Mouse (Mus musculus) kidney, adult 2 months (tissue): ENCODE measurements around the gene Sirt1. TPM values are rescaled to one million over a fixed set of nuclear protein-coding genes. Genes with fewer than 3 reads are reported as not detected.
"Not testable (repeated sequence)": the region's sequence is repeated elsewhere in the genome, so short reads cannot be mapped to it uniquely, and the experiment has no call there.

Experiments used
- DNase-seq: peaks from one replicate; pipeline ENCODE4 v3.0.0; 2021
- H3K27ac ChIP-seq: fragments of 200-500 bp; 2 replicates; pipeline ENCODE4 v1.5.1; 2012; ENCODE audit warnings: low read depth, low read length, control low read depth, inconsistent platforms; ENCODE audit not compliant: insufficient read depth
- H3K27me3 ChIP-seq: fragments of 200-500 bp; replicated peaks from 2 replicates; pipeline ENCODE4 v1.6.1; 2012; ENCODE audit warnings: mild to moderate bottlenecking, moderate library complexity, low read length, inconsistent platforms; ENCODE audit not compliant: control insufficient read depth, insufficient read depth
- H3K36me3 ChIP-seq: fragments of 200-500 bp; 2 replicates; pipeline ENCODE4 v1.6.1; 2012; ENCODE audit warnings: mild to moderate bottlenecking, moderate library complexity, low read length, inconsistent platforms; ENCODE audit not compliant: control insufficient read depth, insufficient read depth
- H3K4me1 ChIP-seq: fragments of 200-500 bp; 2 replicates; pipeline ENCODE4 v1.6.1; 2011; ENCODE audit warnings: low read length; ENCODE audit not compliant: control insufficient read depth, insufficient read depth
- H3K4me3 ChIP-seq: fragments of 200-500 bp; 2 replicates; pipeline ENCODE4 v1.5.1; 2011; ENCODE audit warnings: mild to moderate bottlenecking, low read depth, low read length, control low read depth; ENCODE audit not compliant: insufficient read depth
- CTCF ChIP-seq: fragments of 200-500 bp; conservative IDR thresholded peaks from 2 replicates; pipeline ENCODE4 v1.5.1; 2011; ENCODE audit warnings: low read depth, mild to moderate bottlenecking, control low read depth, low read length, moderate library complexity, mixed read lengths; ENCODE audit not compliant: insufficient read depth, insufficient read length
- POLR2A ChIP-seq: fragments of 200-500 bp; IDR thresholded peaks from one replicate; pipeline ENCODE4 v1.6.1; 2011; ENCODE audit warnings: low read depth, low read length, control low read depth
- WGBS: fragments of 180-500 bp; shearing (Covaris S2); methylation state at CpG from one replicate; pipeline ENCODE4 v1.1.7; 2018; 5-methylcytosine and 5-hydroxymethylcytosine counted together
- polyA plus RNA-seq: library from polyadenylated mRNA; depleted of rRNA; stranded (reverse); fragments of >200 nt; gene quantifications from 2 replicates; pipeline ENCODE4 v1.2.3, GENCODE M21; 2012

The Sirt1 gene
- polyA plus RNA-seq, 1 experiment, result 4.6 TPM

DNA sequence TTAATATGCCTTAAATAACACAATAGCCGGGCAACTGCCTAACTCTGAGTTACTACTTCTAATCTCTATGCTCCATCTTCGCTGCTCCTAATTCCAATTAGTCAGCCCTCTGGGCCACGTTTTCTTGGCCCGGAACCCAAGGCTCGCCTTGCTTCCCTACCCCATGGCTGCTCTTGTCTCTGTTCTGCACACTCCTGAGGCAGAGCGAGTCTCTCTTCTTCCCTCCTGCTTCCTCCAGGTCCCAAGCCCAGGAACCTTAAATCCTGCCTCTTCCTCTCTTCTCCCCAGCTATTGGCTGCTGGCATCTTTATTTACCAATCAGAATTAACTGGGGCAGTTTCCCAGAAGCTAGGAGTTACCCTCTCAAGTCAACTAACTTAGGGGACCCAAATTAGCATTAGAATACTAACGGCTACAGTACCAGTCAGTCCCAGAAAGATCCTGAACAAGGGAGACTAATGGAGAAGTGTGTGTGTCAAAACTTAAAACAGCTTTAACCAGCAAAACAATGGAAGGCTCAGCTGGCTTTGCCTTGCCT, 15.5 kb downstream of the Sirt1 start:
- Histone ChIP-seq H3K27ac (no peak overlapping the region), H3K27me3 (no peaks in the 10 kb centered on the region), H3K4me3 (no peak overlapping the region), H3K36me3 (no peaks in the 10 kb centered on the region), H3K4me1 (no peaks in the 10 kb centered on the region)
- DNase-seq, result no peak
- 64% methylated on average over 7 of the region's 7 CpGs for WGBS
- TF ChIP-seq POLR2A, result no peak
- TF ChIP-seq CTCF, result no peak

DNA sequence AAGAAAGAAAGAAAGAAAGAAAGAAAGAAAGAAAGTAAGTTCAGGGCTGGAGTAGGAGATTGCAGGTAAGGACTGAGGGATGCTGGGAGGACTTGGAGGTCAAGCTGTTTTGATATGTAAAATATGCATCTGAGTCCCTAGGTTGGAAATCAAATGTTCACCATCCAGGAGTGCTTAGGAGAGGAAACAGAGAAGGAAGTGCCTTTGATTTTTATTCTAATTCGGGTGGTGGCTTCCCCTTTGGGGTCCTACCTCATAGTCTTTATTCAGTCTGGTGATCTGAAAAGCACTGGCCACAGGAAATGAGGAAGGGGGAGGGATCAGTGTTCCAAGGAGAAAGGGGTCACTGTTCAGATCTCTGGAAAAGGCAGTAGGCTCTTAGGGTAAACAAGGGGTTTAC, 21.0 kb downstream of the Sirt1 start:
- no peak overlapping the region for H3K27ac ChIP-seq
- TF ChIP-seq CTCF (no peak), POLR2A (no peak)
- DNase-seq, result no peak
- 66% methylated on average over 1 of the region's 1 CpGs for WGBS
- no peaks in the 10 kb centered on the region for H3K27me3 ChIP-seq
- H3K36me3 ChIP-seq, result no peaks in the 10 kb centered on the region
- H3K4me1 ChIP-seq, result no peaks in the 10 kb centered on the region
- H3K4me3 ChIP-seq, result no peak overlapping the region

DNA sequence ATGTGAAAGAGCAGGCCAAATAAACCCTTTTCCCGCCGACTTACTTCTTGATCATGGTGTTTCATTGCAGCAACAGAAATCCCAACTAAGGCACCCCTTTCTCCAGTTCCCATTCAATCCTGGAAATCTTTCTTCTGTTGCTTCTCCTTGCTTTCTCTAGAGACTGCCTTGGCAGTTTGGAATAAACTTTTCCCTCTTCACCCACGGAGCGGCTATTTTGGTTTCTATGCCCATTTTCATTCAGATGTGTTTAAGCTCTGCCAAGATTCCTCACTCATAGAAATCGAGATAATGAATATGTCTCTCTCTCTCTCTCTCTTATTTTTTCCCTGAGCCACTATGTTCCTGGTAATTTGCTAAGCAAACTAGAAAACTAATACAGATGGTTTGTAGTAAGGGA, 29.4 kb downstream of the Sirt1 start:
- 80% methylated on average over 5 of the region's 5 CpGs for WGBS
- no peaks in the 10 kb centered on the region for H3K36me3 ChIP-seq
- H3K27me3 ChIP-seq, result no peaks in the 10 kb centered on the region
- H3K27ac ChIP-seq, result no peak overlapping the region
- TF ChIP-seq CTCF (no peak), POLR2A (no peak)
- H3K4me1 ChIP-seq, result no peaks in the 10 kb centered on the region
- H3K4me3 ChIP-seq, result no peak overlapping the region
- DNase-seq, result no peak

GRCm38 (mm10) chr10:63351099-63351498, 30.4 kb downstream of the Sirt1 start:
- not testable (repeated sequence) for H3K36me3 ChIP-seq, H3K27ac ChIP-seq, H3K4me1 ChIP-seq, H3K4me3 ChIP-seq, H3K27me3 ChIP-seq, DNase-seq
- 80% methylated on average over 7 of the region's 7 CpGs for WGBS

- TF ChIP-seq CTCF (no peak), POLR2A (no peak)
- WGBS, result 83% methylated on average over 7 of the region's 7 CpGs
- no peaks in the 10 kb centered on the region for H3K36me3 ChIP-seq
- no peak for DNase-seq
- no peak overlapping the region for H3K4me3 ChIP-seq
- H3K27me3 ChIP-seq, result no peaks in the 10 kb centered on the region
- no peaks in the 10 kb centered on the region for H3K4me1 ChIP-seq
- H3K27ac ChIP-seq, result no peak overlapping the region
These were observed 30.8 kb downstream of the Sirt1 start for GRCm38 (mm10) chr10:63350666-63351065.

DNA sequence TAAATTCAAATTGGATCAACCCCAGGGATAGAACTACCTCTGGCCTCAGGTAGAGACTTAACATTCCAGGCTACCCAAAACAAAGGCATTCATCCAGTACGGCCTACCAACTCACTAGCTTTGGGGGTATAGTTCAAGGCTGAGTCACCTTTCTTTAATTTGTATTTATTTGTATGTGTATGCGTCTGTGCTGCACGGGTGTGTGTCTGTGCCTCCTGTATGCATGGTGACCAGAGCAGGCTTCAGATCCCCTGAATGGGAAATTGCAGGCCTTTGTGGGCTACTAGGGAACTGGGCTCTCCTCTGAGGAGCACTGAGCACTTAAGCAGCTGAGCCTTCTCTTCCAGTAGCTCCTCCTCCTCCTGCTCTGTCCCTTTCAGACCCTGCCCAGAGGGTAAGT, 33.2 kb downstream of the Sirt1 start:
- no peaks in the 10 kb centered on the region for H3K36me3 ChIP-seq
- H3K27ac ChIP-seq, result no peak overlapping the region
- no peaks in the 10 kb centered on the region for H3K27me3 ChIP-seq
- no peaks in the 10 kb centered on the region for H3K4me1 ChIP-seq
- H3K4me3 ChIP-seq, result no peak overlapping the region
- DNase-seq, result no peak
- no peak for TF ChIP-seq CTCF
- TF ChIP-seq POLR2A, result no peak
- WGBS, result 71% methylated on average over 3 of the region's 3 CpGs

GRCm38 (mm10) chr10:63344751-63345150, 36.8 kb downstream of the Sirt1 start:
- H3K27me3 ChIP-seq, result no peaks in the 10 kb centered on the region
- H3K27ac ChIP-seq, result no peak overlapping the region
- no peak for TF ChIP-seq CTCF
- no peak for TF ChIP-seq POLR2A
- no peaks in the 10 kb centered on the region for H3K4me1 ChIP-seq
- no peak for DNase-seq
- no peaks in the 10 kb centered on the region for H3K36me3 ChIP-seq
- no peak overlapping the region for H3K4me3 ChIP-seq
- WGBS, result 98% methylated on average over 3 of the region's 3 CpGs

DNA sequence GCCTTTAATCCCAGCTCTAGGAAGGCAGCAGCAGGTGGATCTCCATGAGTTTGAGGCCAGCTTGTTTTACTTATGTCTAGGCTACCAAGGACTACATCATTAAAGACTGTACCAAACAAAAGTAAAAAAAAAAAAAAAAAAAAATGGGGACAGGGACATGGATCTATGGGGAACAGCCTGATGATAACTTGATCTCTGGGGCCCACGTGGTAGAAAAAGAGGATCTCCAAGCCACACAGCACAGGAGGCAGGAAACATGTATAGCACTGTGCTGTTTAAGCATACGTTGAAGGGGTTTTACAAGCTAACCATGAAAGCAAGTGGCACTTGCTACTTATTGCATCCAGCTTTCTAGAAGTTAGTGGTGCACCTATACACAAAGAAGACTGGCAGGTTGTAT, 40.2 kb downstream of the Sirt1 start:
- Histone ChIP-seq H3K4me3 (no peak overlapping the region), H3K36me3 (no peaks in the 10 kb centered on the region), H3K27ac (no peak overlapping the region), H3K4me1 (peaks cover 5% of the 10 kb centered on the region; the same call in 1 of the 2 replicates), H3K27me3 (no peaks in the 10 kb centered on the region)
- no peak for DNase-seq
- 84% methylated on average over 2 of the region's 2 CpGs for WGBS
- no peak for TF ChIP-seq CTCF
- no peak for TF ChIP-seq POLR2A
